Mouse (Mus musculus) neural tube, embryonic 12.5 days (tissue): ENCODE measurements around the gene Taf3. TPM values are rescaled to one million over a fixed set of nuclear protein-coding genes. Genes with fewer than 3 reads are reported as not detected.

Experiments used
- ATAC-seq: fragments of 200-750 bp; cut with Nextera tagmentation; 2 replicates; pipeline ENCODE4 v1.8.0; 2017; ENCODE audit warnings: low read depth, mild to moderate bottlenecking, moderate TSS enrichment, moderate library complexity; ENCODE audit not compliant: low FRiP score
- H3K27ac ChIP-seq: fragments of 300-500 bp; sonication (generic); 2 replicates; pipeline ENCODE4 v1.5.1; 2016
- H3K27me3 ChIP-seq: fragments of 300-500 bp; sonication (generic); replicated peaks from 2 replicates; pipeline ENCODE4 v1.6.1; 2016; ENCODE audit warnings: mild to moderate bottlenecking
- H3K36me3 ChIP-seq: fragments of 300-500 bp; sonication (generic); 2 replicates; pipeline ENCODE4 v1.6.1; 2016; ENCODE audit warnings: mild to moderate bottlenecking
- H3K4me1 ChIP-seq: fragments of 300-500 bp; sonication (generic); 2 replicates; pipeline ENCODE4 v1.6.1; 2016
- H3K4me2 ChIP-seq: fragments of 300-500 bp; sonication (generic); replicated peaks from 2 replicates; pipeline ENCODE4 v1.6.1; 2016; ENCODE audit warnings: mild to moderate bottlenecking
- H3K4me3 ChIP-seq: fragments of 300-500 bp; sonication (generic); 2 replicates; pipeline ENCODE4 v1.5.1; 2016
- H3K9ac ChIP-seq: fragments of 300-500 bp; sonication (generic); 2 replicates; pipeline ENCODE4 v1.6.1; 2016; ENCODE audit warnings: mild to moderate bottlenecking
- H3K9me3 ChIP-seq: fragments of 300-500 bp; sonication (generic); 2 replicates; pipeline ENCODE4 v1.6.1; 2016; ENCODE audit warnings: mild to moderate bottlenecking
- WGBS: fragments of 180-500 bp; shearing (Covaris S2); methylation state at CpG from one replicate; pipeline ENCODE4 v1.1.7; 2016; 5-methylcytosine and 5-hydroxymethylcytosine counted together
- polyA plus RNA-seq: library from polyadenylated mRNA; unstranded; fragments of >200 nt; fragmentation: Nextera tagmentation; extraction: Ambion mirVana; gene quantifications from 2 replicates; pipeline ENCODE4 v1.2.1, GENCODE M21; 2016

Gene Taf3
- polyA plus RNA-seq, 1 experiment from 2014 or later, result 16.0 TPM

GRCm38 (mm10) chr2:9893272-9893953 is 155.0 kb downstream of the Taf3 start:
- no peak for ATAC-seq
- Histone ChIP-seq H3K27ac (no peak overlapping the region), H3K4me1 (peaks cover 7% of the 10 kb centered on the region), H3K9me3 (no peaks in the 10 kb centered on the region), H3K9ac (no peak overlapping the region), H3K36me3 (no peaks in the 10 kb centered on the region), H3K4me3 (no peak overlapping the region), H3K27me3 (peaks cover 96% of the 10 kb centered on the region), H3K4me2 (no peak overlapping the region)
- WGBS, result 0% methylated on average over 6 of the region's 6 CpGs

GRCm38 (mm10) chr2:9892541-9892940 is 155.9 kb downstream of the Taf3 start:
- Histone ChIP-seq H3K4me2 (no peak overlapping the region), H3K9ac (no peak overlapping the region), H3K9me3 (no peaks in the 10 kb centered on the region), H3K36me3 (no peaks in the 10 kb centered on the region), H3K4me3 (no peak overlapping the region), H3K4me1 (peaks cover 7% of the 10 kb centered on the region), H3K27me3 (peaks cover 96% of the 10 kb centered on the region), H3K27ac (no peak overlapping the region)
- ATAC-seq, result no peak
- 1% methylated on average over 7 of the region's 7 CpGs for WGBS

- ATAC-seq, result no peak
- no peak overlapping the region for H3K9ac ChIP-seq
- H3K36me3 ChIP-seq, result no peaks in the 10 kb centered on the region
- no peak overlapping the region for H3K4me2 ChIP-seq
- H3K27me3 ChIP-seq, result peaks cover 96% of the 10 kb centered on the region
- 2% methylated on average over 5 of the region's 5 CpGs for WGBS
- no peak overlapping the region for H3K4me3 ChIP-seq
- peaks cover 5% of the 10 kb centered on the region for H3K4me1 ChIP-seq
- no peaks in the 10 kb centered on the region for H3K9me3 ChIP-seq
- H3K27ac ChIP-seq, result no peak overlapping the region
Observed at GRCm38 (mm10) chr2:9890906-9891305, 157.5 kb downstream of the Taf3 start.

- no peak overlapping the region for H3K4me2 ChIP-seq
- H3K27ac ChIP-seq, result no peak overlapping the region
- no peak overlapping the region for H3K9ac ChIP-seq
- H3K9me3 ChIP-seq, result no peaks in the 10 kb centered on the region
- H3K4me1 ChIP-seq, result peaks cover 4% of the 10 kb centered on the region; the same call in 1 of the 2 replicates
- H3K27me3 ChIP-seq, result peaks cover 96% of the 10 kb centered on the region
- H3K4me3 ChIP-seq, result no peak overlapping the region
- WGBS, result 3% methylated on average over 8 of the region's 8 CpGs
- ATAC-seq, result no peak
- H3K36me3 ChIP-seq, result no peaks in the 10 kb centered on the region
Observed at GRCm38 (mm10) chr2:9890251-9890650, 158.1 kb downstream of the Taf3 start.

GRCm38 (mm10) chr2:9889651-9890183 is 158.7 kb downstream of the Taf3 start, which contains the start of gene Gata3:
TSS of gene Gata3 (minus strand) at chr2:9890034.
- ATAC-seq, result no peak
- peak within 1 kb of the TSS; percentile 33 for H3K4me2 ChIP-seq
- WGBS, result under 1% methylated on average over 23 of the region's 23 CpGs

GRCm38 (mm10) chr2:9888913-9889650 is 159.3 kb downstream of the Taf3 start, which contains the start of gene 9230102O04Rik:
TSS of gene 9230102O04Rik (minus strand) at chr2:9889540.
- WGBS, result under 1% methylated on average over 30 of the region's 30 CpGs
- H3K9ac ChIP-seq, result no peak within 1 kb of the TSS

More at GRCm38 (mm10) chr2:9889651-9890183, 158.7 kb downstream of the Taf3 start, which contains the start of gene Gata3:
- Histone ChIP-seq H3K27ac (no peak within 1 kb of the TSS), H3K9ac (no peak within 1 kb of the TSS), H3K27me3 (peaks cover 96% of the 10 kb centered on the region), H3K9me3 (no peaks in the 10 kb centered on the region), H3K36me3 (no peaks in the 10 kb centered on the region), H3K4me3 (no peak within 1 kb of the TSS), H3K4me1 (peaks cover 4% of the 10 kb centered on the region; the same call in 1 of the 2 replicates)

GRCm38 (mm10) chr2:9887636-9888035 is 160.8 kb downstream of the Taf3 start:
- Histone ChIP-seq H3K9ac (no peak overlapping the region), H3K4me2 (no peak overlapping the region), H3K36me3 (no peaks in the 10 kb centered on the region), H3K27me3 (peaks cover 95% of the 10 kb centered on the region), H3K4me3 (no peak overlapping the region), H3K4me1 (peaks cover 9% of the 10 kb centered on the region; the same call in 1 of the 2 replicates), H3K9me3 (no peaks in the 10 kb centered on the region), H3K27ac (no peak overlapping the region)
- 2% methylated on average over 7 of the region's 7 CpGs for WGBS
- no peak for ATAC-seq

More at GRCm38 (mm10) chr2:9888913-9889650, 159.3 kb downstream of the Taf3 start, which contains the start of gene 9230102O04Rik:
- no peak within 1 kb of the TSS for H3K4me3 ChIP-seq
- ATAC-seq, result peak; percentile 64; the same call in 1 of the 2 replicates
- H3K4me1 ChIP-seq, result peaks cover 4% of the 10 kb centered on the region; the same call in 1 of the 2 replicates
- H3K4me2 ChIP-seq, result peak within 1 kb of the TSS; percentile 33
- no peaks in the 10 kb centered on the region for H3K36me3 ChIP-seq
- no peaks in the 10 kb centered on the region for H3K9me3 ChIP-seq
- no peak within 1 kb of the TSS for H3K27ac ChIP-seq
- H3K27me3 ChIP-seq, result peaks cover 96% of the 10 kb centered on the region

GRCm38 (mm10) chr2:9886921-9887610 is 161.3 kb downstream of the Taf3 start:
- H3K4me1 ChIP-seq, result peaks cover 12% of the 10 kb centered on the region; the same call in 1 of the 2 replicates
- 2% methylated on average over 7 of the region's 7 CpGs for WGBS

GRCm38 (mm10) chr2:9886031-9886430 is 162.4 kb downstream of the Taf3 start:
- no peak overlapping the region for H3K27ac ChIP-seq
- H3K4me1 ChIP-seq, result peaks cover 20% of the 10 kb centered on the region
- peaks cover 99% of the 10 kb centered on the region for H3K27me3 ChIP-seq
- no peaks in the 10 kb centered on the region for H3K9me3 ChIP-seq
- no peak for ATAC-seq
- H3K36me3 ChIP-seq, result no peaks in the 10 kb centered on the region
- 6% methylated on average over 3 of the region's 3 CpGs for WGBS
- no peak overlapping the region for H3K9ac ChIP-seq
- H3K4me3 ChIP-seq, result no peak overlapping the region
- no peak overlapping the region for H3K4me2 ChIP-seq

More at GRCm38 (mm10) chr2:9886921-9887610, 161.3 kb downstream of the Taf3 start:
- Histone ChIP-seq H3K9ac (no peak overlapping the region), H3K36me3 (no peaks in the 10 kb centered on the region), H3K4me3 (no peak overlapping the region), H3K27ac (no peak overlapping the region), H3K9me3 (no peaks in the 10 kb centered on the region), H3K27me3 (peaks cover 95% of the 10 kb centered on the region), H3K4me2 (no peak overlapping the region)
- no peak for ATAC-seq

- no peak overlapping the region for H3K4me3 ChIP-seq
- H3K9ac ChIP-seq, result no peak overlapping the region
- H3K36me3 ChIP-seq, result no peaks in the 10 kb centered on the region
Observed at GRCm38 (mm10) chr2:9885217-9885770, 163.1 kb downstream of the Taf3 start.

GRCm38 (mm10) chr2:9884533-9885216 is 163.7 kb downstream of the Taf3 start:
- Histone ChIP-seq H3K4me1 (peaks cover 24% of the 10 kb centered on the region), H3K4me2 (no peak overlapping the region), H3K9ac (no peak overlapping the region), H3K27ac (no peak overlapping the region), H3K36me3 (no peaks in the 10 kb centered on the region), H3K4me3 (no peak overlapping the region), H3K27me3 (peaks cover 99% of the 10 kb centered on the region), H3K9me3 (no peaks in the 10 kb centered on the region)
- no peak for ATAC-seq
- WGBS, result 2% methylated on average over 15 of the region's 15 CpGs

More at GRCm38 (mm10) chr2:9885217-9885770, 163.1 kb downstream of the Taf3 start:
- H3K27me3 ChIP-seq, result peaks cover 99% of the 10 kb centered on the region
- no peak for ATAC-seq
- no peak overlapping the region for H3K27ac ChIP-seq
- no peak overlapping the region for H3K4me2 ChIP-seq
- under 1% methylated on average over 14 of the region's 14 CpGs for WGBS
- peaks cover 24% of the 10 kb centered on the region for H3K4me1 ChIP-seq
- H3K9me3 ChIP-seq, result no peaks in the 10 kb centered on the region
